Mouse (Mus musculus): ENCODE measurements around the gene Pkd1l1. TPM values are rescaled to one million over a fixed set of nuclear protein-coding genes. Genes with fewer than 3 reads are reported as not detected.
A peak's percentile ranks its signal among the peaks of the same experiment; 100 is the strongest.

The Pkd1l1 gene
- polyA plus RNA-seq, 1 experiment from 2014 or later: 0.16 TPM

DNA sequence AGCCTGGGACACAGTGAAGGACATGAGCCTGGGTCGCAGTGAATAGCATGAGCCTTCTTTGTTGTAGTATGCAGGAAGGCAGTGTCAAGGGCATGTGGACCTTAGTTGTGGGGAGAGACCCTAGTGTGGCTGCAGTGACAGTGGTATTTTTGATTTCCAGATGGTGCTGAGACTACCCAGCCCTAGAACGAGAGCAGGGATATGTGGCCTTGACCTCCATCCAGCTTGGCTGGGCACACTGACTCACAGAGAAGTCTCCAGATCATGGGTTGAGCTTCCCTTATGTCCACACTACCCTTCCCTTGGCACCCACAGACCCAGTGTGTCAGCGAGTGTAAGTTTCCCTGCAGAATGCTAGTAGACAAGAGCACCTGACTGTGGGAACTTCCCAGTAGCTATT lies 178.0 kb downstream of the Pkd1l1 start:
- WGBS: 80% methylated on average over 3 of the region's 3 CpGs

DNA sequence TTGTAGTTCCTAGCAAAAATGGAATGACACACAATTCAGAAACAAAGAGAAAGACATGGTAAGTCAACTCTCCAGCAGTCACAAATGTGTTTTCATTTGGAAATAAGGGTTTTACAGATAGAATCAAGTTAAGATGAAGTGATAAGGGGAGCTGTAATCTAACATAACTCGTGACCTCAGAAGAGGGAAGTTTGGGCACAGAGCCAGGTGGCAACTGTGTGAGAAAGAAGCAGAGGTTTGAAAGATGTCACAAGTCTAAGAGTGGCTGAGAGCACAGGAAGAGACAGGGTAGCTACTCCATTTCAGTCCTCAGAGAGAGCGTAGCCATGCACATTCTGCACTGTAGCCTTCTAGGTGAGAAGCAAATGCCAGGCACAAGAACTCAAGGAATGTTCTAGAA lies 180.9 kb downstream of the Pkd1l1 start:
- no peak for ATAC-seq (replicated peaks; ENCODE audit: extremely low read depth, insufficient read depth, low FRiP score)
- H3K27me3 ChIP-seq (ENCODE audit: control insufficient read depth, insufficient read depth, low read length): no peaks in the 10 kb centered on the region
- no peaks in the 10 kb centered on the region for H3K9me3 ChIP-seq (replicated peaks; ENCODE audit: control insufficient read depth, low read length)
- no peak overlapping the region for H3K4me2 ChIP-seq (ENCODE audit: low read depth, low read length)
- peaks cover 6% of the 10 kb centered on the region; the same call in 1 of the 2 replicates for H3K4me1 ChIP-seq (ENCODE audit: control insufficient read depth, insufficient read depth, low read length)
- WGBS: 41% methylated on average over 2 of the region's 2 CpGs
- H3K36me3 ChIP-seq (ENCODE audit: control insufficient read depth, insufficient read depth): no peaks in the 10 kb centered on the region
- H3K27ac ChIP-seq (ENCODE audit: low read length): no peak overlapping the region; the same call in 1 of the 2 replicates
- H3K4me3 ChIP-seq (ENCODE audit: low read length): no peak overlapping the region
- no peak overlapping the region for H3K9ac ChIP-seq (ENCODE audit: low read length)

More for the DNA sequence above, 178.0 kb downstream of the Pkd1l1 start:
- Histone ChIP-seq H3K36me3 (ENCODE audit: control insufficient read depth, insufficient read depth) (no peaks in the 10 kb centered on the region), H3K9me3 (replicated peaks; ENCODE audit: control insufficient read depth, low read length) (no peaks in the 10 kb centered on the region), H3K27ac (ENCODE audit: low read length) (no peak overlapping the region), H3K4me3 (ENCODE audit: low read length) (no peak overlapping the region), H3K9ac (ENCODE audit: low read length) (no peak overlapping the region), H3K4me2 (ENCODE audit: low read depth, low read length) (no peak overlapping the region), H3K27me3 (ENCODE audit: control insufficient read depth, insufficient read depth, low read length) (no peaks in the 10 kb centered on the region), H3K4me1 (ENCODE audit: control insufficient read depth, insufficient read depth, low read length) (peaks cover 2% of the 10 kb centered on the region; the same call in 1 of the 2 replicates)
- ATAC-seq (replicated peaks; ENCODE audit: extremely low read depth, insufficient read depth, low FRiP score): no peak

DNA sequence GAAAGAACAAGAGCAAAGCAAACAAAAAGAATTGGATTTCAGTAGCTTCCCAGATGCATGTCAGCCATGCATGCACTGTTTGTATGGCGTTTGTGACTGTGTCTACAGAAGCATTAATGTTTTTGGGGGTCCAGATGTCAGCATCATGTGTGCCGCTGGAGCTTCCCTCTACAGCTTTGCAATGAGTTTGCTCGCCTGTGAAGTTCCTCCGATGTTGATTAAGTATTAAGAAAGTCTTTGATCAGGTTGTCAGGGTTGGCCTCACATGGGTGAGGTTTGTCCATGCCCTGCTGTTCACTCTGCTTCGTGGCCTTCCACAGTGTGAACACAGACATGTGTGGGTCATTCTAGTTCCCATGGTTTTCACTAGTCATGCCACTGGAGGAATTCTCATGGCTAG lies 183.9 kb downstream of the Pkd1l1 start:
- no peaks in the 10 kb centered on the region for H3K36me3 ChIP-seq (ENCODE audit: control insufficient read depth, insufficient read depth)
- no peaks in the 10 kb centered on the region for H3K9me3 ChIP-seq (replicated peaks; ENCODE audit: control insufficient read depth, low read length)
- H3K9ac ChIP-seq (ENCODE audit: low read length): no peak overlapping the region
- H3K4me2 ChIP-seq (ENCODE audit: low read depth, low read length): no peak overlapping the region
- no peak overlapping the region for H3K4me3 ChIP-seq (ENCODE audit: low read length)
- ATAC-seq (replicated peaks; ENCODE audit: extremely low read depth, insufficient read depth, low FRiP score): no peak
- peak overlapping the region; percentile 43 for H3K27ac ChIP-seq (ENCODE audit: low read length)
- H3K27me3 ChIP-seq (ENCODE audit: control insufficient read depth, insufficient read depth, low read length): no peaks in the 10 kb centered on the region
- WGBS: 82% methylated on average over 5 of the region's 5 CpGs
- peaks cover 6% of the 10 kb centered on the region; the same call in 1 of the 2 replicates for H3K4me1 ChIP-seq (ENCODE audit: control insufficient read depth, insufficient read depth, low read length)

DNA sequence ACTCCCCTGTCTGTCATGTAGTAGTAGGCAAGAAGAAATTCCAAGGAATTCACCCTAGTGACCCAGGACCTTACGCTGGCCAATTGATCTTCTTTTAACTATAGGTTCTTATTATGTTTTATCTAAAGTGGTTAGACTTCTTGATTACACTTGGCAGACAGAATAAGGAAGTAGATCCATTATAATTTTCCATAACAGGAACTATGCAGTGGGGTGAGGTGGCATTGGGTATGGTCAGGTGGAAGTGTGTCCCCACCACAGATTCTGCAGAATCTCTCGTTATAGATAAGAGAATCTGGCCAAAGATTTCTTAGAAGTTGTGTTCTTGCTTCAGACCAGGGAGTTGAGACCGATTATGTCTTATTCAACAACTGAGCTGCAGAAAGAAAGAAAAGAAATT lies 185.5 kb downstream of the Pkd1l1 start:
- no peak overlapping the region for H3K9ac ChIP-seq (ENCODE audit: low read length)
- no peak for ATAC-seq (replicated peaks; ENCODE audit: extremely low read depth, insufficient read depth, low FRiP score)
- no peaks in the 10 kb centered on the region for H3K36me3 ChIP-seq (ENCODE audit: control insufficient read depth, insufficient read depth)
- H3K27me3 ChIP-seq (ENCODE audit: control insufficient read depth, insufficient read depth, low read length): no peaks in the 10 kb centered on the region
- no peaks in the 10 kb centered on the region for H3K9me3 ChIP-seq (replicated peaks; ENCODE audit: control insufficient read depth, low read length)
- H3K4me3 ChIP-seq (ENCODE audit: low read length): no peak overlapping the region
- H3K27ac ChIP-seq (ENCODE audit: low read length): no peak overlapping the region
- no peak overlapping the region for H3K4me2 ChIP-seq (ENCODE audit: low read depth, low read length)
- peaks cover 12% of the 10 kb centered on the region for H3K4me1 ChIP-seq (ENCODE audit: control insufficient read depth, insufficient read depth, low read length)
- 64% methylated on average over 3 of the region's 3 CpGs for WGBS

DNA sequence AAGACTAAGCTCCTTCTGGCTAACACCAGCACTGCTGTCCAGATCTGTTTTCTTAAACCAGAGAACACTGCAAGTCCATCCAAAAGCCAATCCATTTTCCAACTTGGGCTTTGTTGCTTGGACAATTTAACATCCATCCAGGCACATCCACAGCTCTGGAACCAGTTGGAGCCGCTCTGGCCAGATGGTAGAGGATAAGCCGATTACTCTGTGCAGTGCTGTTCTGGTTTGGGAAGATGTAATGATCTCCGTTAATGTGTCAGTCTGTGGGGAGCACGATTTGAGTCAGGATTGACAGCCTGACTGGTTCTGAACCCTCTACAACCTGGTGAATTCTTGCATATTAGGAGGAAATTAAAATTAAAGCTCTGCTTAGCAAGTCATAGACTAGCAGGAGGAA lies 188.7 kb downstream of the Pkd1l1 start:
- Histone ChIP-seq H3K4me1 (ENCODE audit: control insufficient read depth, insufficient read depth, low read length) (peaks cover 22% of the 10 kb centered on the region), H3K4me3 (ENCODE audit: low read length) (no peak overlapping the region), H3K27ac (ENCODE audit: low read length) (no peak overlapping the region), H3K27me3 (ENCODE audit: control insufficient read depth, insufficient read depth, low read length) (no peaks in the 10 kb centered on the region), H3K4me2 (ENCODE audit: low read depth, low read length) (no peak overlapping the region), H3K36me3 (ENCODE audit: control insufficient read depth, insufficient read depth) (no peaks in the 10 kb centered on the region), H3K9ac (ENCODE audit: low read length) (no peak overlapping the region), H3K9me3 (replicated peaks; ENCODE audit: control insufficient read depth, low read length) (no peaks in the 10 kb centered on the region)
- 88% methylated on average over 4 of the region's 4 CpGs for WGBS
- ATAC-seq (replicated peaks; ENCODE audit: extremely low read depth, insufficient read depth, low FRiP score): no peak

DNA sequence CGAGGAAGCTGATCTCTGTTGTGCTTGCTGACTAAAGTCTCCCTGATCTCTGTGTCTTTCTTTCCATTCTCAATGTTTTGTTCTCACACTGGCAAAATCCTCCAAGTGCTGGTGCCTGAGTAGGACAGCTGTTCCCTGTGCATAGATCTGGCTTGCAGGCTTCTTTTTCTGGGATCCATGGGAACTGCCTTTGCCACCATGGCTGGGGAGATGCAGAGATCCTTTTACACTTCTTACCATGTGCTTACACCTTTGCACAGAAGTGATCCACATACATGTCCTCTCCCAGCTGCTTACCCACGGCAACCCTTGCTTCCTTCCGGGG lies 191.0 kb downstream of the Pkd1l1 start:
- Histone ChIP-seq H3K4me1 (ENCODE audit: control insufficient read depth, insufficient read depth, low read length) (peaks cover 22% of the 10 kb centered on the region), H3K27ac (ENCODE audit: low read length) (peak overlapping the region; percentile 55), H3K4me2 (ENCODE audit: low read depth, low read length) (no peak overlapping the region), H3K27me3 (ENCODE audit: control insufficient read depth, insufficient read depth, low read length) (no peaks in the 10 kb centered on the region), H3K9me3 (replicated peaks; ENCODE audit: control insufficient read depth, low read length) (peaks cover 3% of the 10 kb centered on the region; the same call in 1 of the 2 replicates), H3K9ac (ENCODE audit: low read length) (no peak overlapping the region), H3K4me3 (ENCODE audit: low read length) (no peak overlapping the region), H3K36me3 (ENCODE audit: control insufficient read depth, insufficient read depth) (no peaks in the 10 kb centered on the region)
- ATAC-seq (replicated peaks; ENCODE audit: extremely low read depth, insufficient read depth, low FRiP score): no peak
- 26% methylated on average over 3 of the region's 3 CpGs for WGBS

DNA sequence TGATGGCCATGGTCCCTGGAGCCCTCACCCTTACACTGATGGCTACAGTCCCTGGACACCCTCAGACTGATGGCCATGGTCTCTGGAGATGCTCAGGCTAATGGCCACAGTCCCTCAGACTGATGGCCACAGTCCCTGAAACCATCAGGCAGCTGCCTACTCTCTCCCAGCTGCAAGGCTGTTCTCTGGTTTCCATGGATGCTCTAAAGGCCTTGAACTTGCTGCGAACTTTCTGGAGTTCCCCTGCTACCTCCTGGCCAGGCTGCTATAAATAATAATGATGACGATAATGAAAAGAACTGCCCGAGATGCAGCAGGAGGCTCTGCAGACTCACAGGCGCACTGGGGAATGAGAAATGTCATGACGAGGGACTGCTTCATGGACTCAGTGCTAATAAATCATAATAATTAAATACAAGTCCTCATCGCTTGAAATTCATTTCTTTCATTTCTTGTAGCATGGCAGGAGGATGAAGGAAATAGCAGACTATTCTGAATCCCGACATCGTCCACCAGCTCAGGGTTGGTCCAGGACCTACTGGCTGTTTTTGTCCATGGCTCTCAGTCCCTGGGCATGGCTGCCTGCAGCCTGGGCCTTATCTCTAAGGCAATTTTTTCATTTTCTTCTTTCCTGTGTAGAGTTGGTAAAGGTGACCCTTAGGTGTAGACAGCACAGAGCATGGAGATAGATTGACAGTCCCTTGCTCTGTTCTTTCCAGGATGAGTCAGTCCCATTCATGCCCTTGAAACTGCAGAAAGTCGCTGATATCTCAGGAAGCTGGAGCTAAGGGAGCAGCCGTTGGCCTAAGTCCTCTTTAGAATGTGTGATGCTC lies 191.5 kb downstream of the Pkd1l1 start:
- peak overlapping the region; percentile 55 for H3K27ac ChIP-seq (ENCODE audit: low read length)

DNA sequence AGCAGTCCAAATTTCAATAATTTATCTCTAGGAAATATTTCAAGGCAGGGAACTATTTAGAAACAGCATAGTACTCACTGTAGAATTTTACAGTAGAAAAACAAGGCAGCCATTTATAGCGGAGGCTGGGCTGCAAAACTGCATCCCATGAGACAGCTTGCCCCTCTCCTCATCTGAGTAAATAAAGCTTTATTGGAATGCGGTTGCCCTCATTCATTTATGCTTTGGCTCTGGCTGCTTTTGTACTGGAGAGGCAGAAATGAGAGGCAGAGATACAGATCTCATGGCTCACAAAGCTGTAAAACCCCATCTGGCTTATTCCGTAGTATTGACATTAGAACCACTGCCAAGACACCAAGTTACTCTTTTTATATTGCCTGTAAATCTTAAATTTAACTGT lies 193.6 kb downstream of the Pkd1l1 start:
- Histone ChIP-seq H3K9ac (ENCODE audit: low read length) (no peak overlapping the region), H3K4me1 (ENCODE audit: control insufficient read depth, insufficient read depth, low read length) (peaks cover 22% of the 10 kb centered on the region), H3K36me3 (ENCODE audit: control insufficient read depth, insufficient read depth) (no peaks in the 10 kb centered on the region), H3K9me3 (replicated peaks; ENCODE audit: control insufficient read depth, low read length) (peaks cover 3% of the 10 kb centered on the region; the same call in 1 of the 2 replicates), H3K4me3 (ENCODE audit: low read length) (no peak overlapping the region), H3K27me3 (ENCODE audit: control insufficient read depth, insufficient read depth, low read length) (no peaks in the 10 kb centered on the region; the same call in 1 of the 2 replicates), H3K27ac (ENCODE audit: low read length) (no peak overlapping the region; the same call in 1 of the 2 replicates), H3K4me2 (ENCODE audit: low read depth, low read length) (no peak overlapping the region)
- no peak for ATAC-seq (replicated peaks; ENCODE audit: extremely low read depth, insufficient read depth, low FRiP score)
- 68% methylated on average over 3 of the region's 3 CpGs for WGBS

More for the DNA sequence above, 191.5 kb downstream of the Pkd1l1 start:
- Histone ChIP-seq H3K4me1 (ENCODE audit: control insufficient read depth, insufficient read depth, low read length) (peaks cover 22% of the 10 kb centered on the region), H3K27me3 (ENCODE audit: control insufficient read depth, insufficient read depth, low read length) (no peaks in the 10 kb centered on the region), H3K9ac (ENCODE audit: low read length) (no peak overlapping the region), H3K36me3 (ENCODE audit: control insufficient read depth, insufficient read depth) (no peaks in the 10 kb centered on the region), H3K4me2 (ENCODE audit: low read depth, low read length) (no peak overlapping the region), H3K9me3 (replicated peaks; ENCODE audit: control insufficient read depth, low read length) (peaks cover 3% of the 10 kb centered on the region; the same call in 1 of the 2 replicates), H3K4me3 (ENCODE audit: low read length) (no peak overlapping the region)
- WGBS: 40% methylated on average over 10 of the region's 10 CpGs
- ATAC-seq (replicated peaks; ENCODE audit: extremely low read depth, insufficient read depth, low FRiP score): peak; percentile 53

All from heart, embryonic 16.5 days (tissue).